Mouse (Mus musculus): Measurements from ENCODE around the gene Lag3. TPM values are rescaled to one million over a fixed set of nuclear protein-coding genes. Genes with fewer than 3 reads are reported as not detected.

The Lag3 gene
- polyA plus RNA-seq, 2 experiments, result 2.3 to 2.6 TPM

GRCm38 (mm10) chr6:124863658-124864298 lies 47.7 kb downstream of the Lag3 start, which contains the start of gene Gpr162:
TSS of gene Gpr162 (minus strand) at chr6:124863983.
- no peaks in the 10 kb centered on the region for H3K27me3 ChIP-seq (ENCODE audit: control insufficient read depth, insufficient read depth, low read length)
- peak within 1 kb of the TSS; percentile 65 for H3K9ac ChIP-seq (ENCODE audit: low read depth, low read length, severe bottlenecking)
- no peaks in the 10 kb centered on the region for H3K9me3 ChIP-seq (ENCODE audit: control insufficient read depth, low read length)
- DNase-seq (ENCODE audit: low spot score) (peak; percentile 60), ATAC-seq (ENCODE audit: low FRiP score, low read depth) (peak; percentile 73)
- peak within 1 kb of the TSS; percentile 56 for H3K4me3 ChIP-seq (replicated peaks; ENCODE audit: low read length)
- under 1% methylated on average over 23 of the region's 43 CpGs for WGBS
- peak within 1 kb of the TSS; percentile 95 for H3K4me2 ChIP-seq (replicated peaks; ENCODE audit: low read depth, low read length, severe bottlenecking)
- 0 out of 2 replicates have a peak, but pooled peaks have one; percentile 1 for TF ChIP-seq POLR2A (IDR thresholded peaks at IDR 0.05; ENCODE audit: borderline replicate concordance, extremely low read depth, insufficient read depth, insufficient read length)
- H3K36me3 ChIP-seq (ENCODE audit: control insufficient read depth, insufficient read depth, low read length), result 0 out of 2 replicates have a peak, but pooled peaks cover 8% of the 10 kb centered on the region
- H3K27ac ChIP-seq (replicated peaks; ENCODE audit: low read depth, low read length), result peak within 1 kb of the TSS; percentile 52; the same call in 1 of the 2 replicates
- peaks cover 17% of the 10 kb centered on the region; the same call in 1 of the 2 replicates for H3K4me1 ChIP-seq (ENCODE audit: control insufficient read depth, insufficient read depth, low read length)

- H3K9me3 ChIP-seq (ENCODE audit: control insufficient read depth, low read length), result no peaks in the 10 kb centered on the region
- 0 out of 2 replicates have a peak, but pooled peaks cover 8% of the 10 kb centered on the region for H3K36me3 ChIP-seq (ENCODE audit: control insufficient read depth, insufficient read depth, low read length)
- ATAC-seq (ENCODE audit: low FRiP score, low read depth), result no peak; the same call in 1 of the 2 replicates
- H3K27me3 ChIP-seq (ENCODE audit: control insufficient read depth, insufficient read depth, low read length), result no peaks in the 10 kb centered on the region
- DNase-seq (ENCODE audit: low spot score), result no peak
- peaks cover 23% of the 10 kb centered on the region; the same call in 1 of the 2 replicates for H3K4me1 ChIP-seq (ENCODE audit: control insufficient read depth, insufficient read depth, low read length)
- peak overlapping the region; percentile 95 for H3K4me2 ChIP-seq (replicated peaks; ENCODE audit: low read depth, low read length, severe bottlenecking)
- WGBS, result 1% methylated on average over 8 of the region's 16 CpGs
- 0 out of 2 replicates have a peak overlapping the region, but pooled peaks have one; percentile 26 for H3K27ac ChIP-seq (replicated peaks; ENCODE audit: low read depth, low read length)
- peak overlapping the region; percentile 56 for H3K4me3 ChIP-seq (replicated peaks; ENCODE audit: low read length)
- TF ChIP-seq POLR2A (IDR thresholded peaks at IDR 0.05; ENCODE audit: borderline replicate concordance, extremely low read depth, insufficient read depth, insufficient read length), result 0 out of 2 replicates have a peak, but pooled peaks have one; percentile 0
- peak overlapping the region; percentile 65 for H3K9ac ChIP-seq (ENCODE audit: low read depth, low read length, severe bottlenecking)
These were observed 48.3 kb downstream of the Lag3 start for GRCm38 (mm10) chr6:124863125-124863657.

- Histone ChIP-seq H3K27ac (replicated peaks; ENCODE audit: low read depth, low read length) (no peak overlapping the region), H3K4me3 (replicated peaks; ENCODE audit: low read length) (peak overlapping the region; percentile 56), H3K36me3 (ENCODE audit: control insufficient read depth, insufficient read depth, low read length) (0 out of 2 replicates have a peak, but pooled peaks cover 8% of the 10 kb centered on the region), H3K9ac (ENCODE audit: low read depth, low read length, severe bottlenecking) (peak overlapping the region; percentile 65), H3K4me2 (replicated peaks; ENCODE audit: low read depth, low read length, severe bottlenecking) (peak overlapping the region; percentile 95), H3K27me3 (ENCODE audit: control insufficient read depth, insufficient read depth, low read length) (no peaks in the 10 kb centered on the region), H3K9me3 (ENCODE audit: control insufficient read depth, low read length) (no peaks in the 10 kb centered on the region), H3K4me1 (ENCODE audit: control insufficient read depth, insufficient read depth, low read length) (peaks cover 26% of the 10 kb centered on the region; the same call in 1 of the 2 replicates)
- DNase-seq (ENCODE audit: low spot score), result no peak
- 15% methylated on average over 8 of the region's 8 CpGs for WGBS
- ATAC-seq (ENCODE audit: low FRiP score, low read depth), result no peak
- no peak for TF ChIP-seq POLR2A (IDR thresholded peaks at IDR 0.05; ENCODE audit: borderline replicate concordance, extremely low read depth, insufficient read depth, insufficient read length)
These were observed 48.9 kb downstream of the Lag3 start for GRCm38 (mm10) chr6:124862406-124863124.

- H3K4me1 ChIP-seq (ENCODE audit: control insufficient read depth, insufficient read depth, low read length), result peaks cover 26% of the 10 kb centered on the region; the same call in 1 of the 2 replicates
- no peaks in the 10 kb centered on the region for H3K27me3 ChIP-seq (ENCODE audit: control insufficient read depth, insufficient read depth, low read length)
- DNase-seq (ENCODE audit: low spot score) (no peak), ATAC-seq (ENCODE audit: low FRiP score, low read depth) (no peak)
- no peak overlapping the region for H3K4me2 ChIP-seq (replicated peaks; ENCODE audit: low read depth, low read length, severe bottlenecking)
- WGBS, result 48% methylated on average over 2 of the region's 3 CpGs
- no peaks in the 10 kb centered on the region for H3K9me3 ChIP-seq (ENCODE audit: control insufficient read depth, low read length)
- no peak for TF ChIP-seq POLR2A (IDR thresholded peaks at IDR 0.05; ENCODE audit: borderline replicate concordance, extremely low read depth, insufficient read depth, insufficient read length)
- H3K27ac ChIP-seq (replicated peaks; ENCODE audit: low read depth, low read length), result no peak overlapping the region
- H3K4me3 ChIP-seq (replicated peaks; ENCODE audit: low read length), result no peak overlapping the region
- no peak overlapping the region; the same call in 1 of the 2 replicates for H3K9ac ChIP-seq (ENCODE audit: low read depth, low read length, severe bottlenecking)
- 0 out of 2 replicates have a peak, but pooled peaks cover 8% of the 10 kb centered on the region for H3K36me3 ChIP-seq (ENCODE audit: control insufficient read depth, insufficient read depth, low read length)
These were observed 49.7 kb downstream of the Lag3 start for GRCm38 (mm10) chr6:124861802-124862201.

GRCm38 (mm10) chr6:124861266-124861665 lies 50.2 kb downstream of the Lag3 start:
- ATAC-seq (ENCODE audit: low FRiP score, low read depth) (no peak), DNase-seq (ENCODE audit: low spot score) (no peak)
- no peaks in the 10 kb centered on the region for H3K27me3 ChIP-seq (ENCODE audit: control insufficient read depth, insufficient read depth, low read length)
- WGBS, result 77% methylated on average over 19 of the region's 19 CpGs
- TF ChIP-seq POLR2A (IDR thresholded peaks at IDR 0.05; ENCODE audit: borderline replicate concordance, extremely low read depth, insufficient read depth, insufficient read length), result no peak
- no peak overlapping the region for H3K4me3 ChIP-seq (replicated peaks; ENCODE audit: low read length)
- no peak overlapping the region for H3K27ac ChIP-seq (replicated peaks; ENCODE audit: low read depth, low read length)
- no peak overlapping the region; the same call in 1 of the 2 replicates for H3K9ac ChIP-seq (ENCODE audit: low read depth, low read length, severe bottlenecking)
- H3K36me3 ChIP-seq (ENCODE audit: control insufficient read depth, insufficient read depth, low read length), result 0 out of 2 replicates have a peak, but pooled peaks cover 8% of the 10 kb centered on the region
- peaks cover 26% of the 10 kb centered on the region; the same call in 1 of the 2 replicates for H3K4me1 ChIP-seq (ENCODE audit: control insufficient read depth, insufficient read depth, low read length)
- no peaks in the 10 kb centered on the region for H3K9me3 ChIP-seq (ENCODE audit: control insufficient read depth, low read length)
- no peak overlapping the region for H3K4me2 ChIP-seq (replicated peaks; ENCODE audit: low read depth, low read length, severe bottlenecking)
